Mouse (Mus musculus): ENCODE measurements around the gene Rnf186.

DNA sequence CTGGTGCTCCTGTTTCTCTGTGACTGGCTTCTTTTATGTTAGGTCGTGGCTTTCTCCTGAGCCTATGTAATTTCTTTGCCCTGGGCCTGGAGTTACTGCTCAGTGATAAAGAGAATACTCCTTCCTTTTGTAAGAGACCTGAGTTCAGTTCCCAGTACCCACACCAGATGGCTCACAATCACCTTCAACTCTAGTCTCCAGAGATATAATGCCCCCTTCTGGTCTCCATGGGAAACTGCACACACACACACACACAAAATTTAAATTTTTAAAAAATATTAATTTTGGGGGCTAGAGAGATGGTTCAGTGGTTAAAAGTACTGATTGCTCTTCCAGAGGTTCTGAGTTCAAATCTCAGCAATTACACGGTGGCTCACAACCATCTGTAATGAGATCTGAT, 18.7 kb upstream of the Rnf186 start:
- TF ChIP-seq POLR2A (IDR thresholded peaks at IDR 0.05; ENCODE audit: control insufficient read depth, low read depth, low read length) (no peak), CTCF (IDR thresholded peaks at IDR 0.05; ENCODE audit: control insufficient read depth, insufficient read depth, insufficient replicate concordance, low read depth, low read length) (no peak)
